In the genomic region with DNA sequence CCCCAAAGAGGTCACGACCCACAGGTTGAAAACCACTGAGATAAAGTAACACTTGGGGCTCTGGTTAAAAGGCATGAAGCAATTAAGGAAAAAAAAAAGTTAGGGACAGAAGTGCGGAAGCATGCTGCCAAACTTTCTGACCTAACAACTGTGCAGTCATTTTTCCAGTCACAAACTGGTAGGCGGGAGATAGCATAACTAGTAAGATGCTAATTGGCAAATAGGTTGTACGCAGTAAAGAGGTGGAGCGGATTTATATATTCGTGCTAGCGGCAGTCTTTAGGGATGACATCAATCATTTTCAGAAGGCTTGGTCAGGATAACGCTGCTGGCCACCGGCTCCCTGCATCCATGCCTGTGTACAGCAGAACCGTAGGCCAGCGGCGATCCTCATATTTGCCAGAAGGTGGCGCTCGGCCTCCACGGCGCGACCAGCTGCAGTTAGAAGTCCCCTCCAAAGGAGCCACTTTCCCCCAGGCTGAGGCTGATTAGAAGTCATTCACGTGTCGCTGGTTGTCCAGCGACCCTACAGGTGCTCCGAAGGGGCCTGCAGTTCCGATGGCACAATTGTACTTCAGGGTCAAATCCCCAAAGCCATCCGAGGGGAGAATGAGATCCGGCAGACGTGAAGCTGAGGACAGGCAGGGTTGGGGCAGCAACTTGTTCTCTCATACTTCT, we compare ENCODE assay signal across 8 mouse cellular contexts. TPM values are rescaled to one million over a fixed set of nuclear protein-coding genes. Genes with fewer than 3 reads are reported as not detected.
DNase-seq lines count a peak whose midpoint lies in the region; ATAC-seq and TF ChIP-seq lines count a peak whose summit lies in the region.

No protein-coding gene starts in this region.

- H3K27ac ChIP-seq in ES-Bruce4 (ENCODE audit: insufficient read depth, low read length), result no peak overlapping the region
- H3K27ac ChIP-seq in lung, embryonic 16.5 days (ENCODE audit: low read length), result peak overlapping the region; percentile 85

- peak overlapping the region; percentile 65 for H3K4me2 ChIP-seq in lung, embryonic 16.5 days (ENCODE audit: low read depth, low read length)

- peak; percentile 54 to 59 for ATAC-seq in hematopoietic stem cell, adult 5-6 weeks (replicated peaks in 1 of 2; ENCODE audit: insufficient read depth in 1 of 2, low FRiP score in 2 of 2, low TSS enrichment in 1 of 2, low read depth in 1 of 2, poor library complexity in 2 of 2, severe bottlenecking in 2 of 2)
- ATAC-seq in lung, embryonic 16.5 days (ENCODE audit: low read depth), result peak; percentile 41

- peak; percentile 81 for DNase-seq in cerebellum, adult 11-12 months
- peak; percentile 91 for DNase-seq in forelimb bud, embryonic 11.5 days (ENCODE audit: low read depth, low spot score)
- peak; percentile 85 for DNase-seq in layer of hippocampus, adult 9-10 months (ENCODE audit: low spot score)
- DNase-seq in ovary, postnatal 10 days (ENCODE audit: low spot score), result peak; percentile 75
- peak; percentile 86 for DNase-seq in thymus, postnatal 14 days

- H3K27me3 ChIP-seq in ES-Bruce4 (ENCODE audit: control insufficient read depth, insufficient read depth, low read length, poor library complexity, severe bottlenecking), result 0 out of 2 replicates have a peak, but pooled peaks cover 3% of the 10 kb centered on the region
- H3K27me3 ChIP-seq in lung, embryonic 16.5 days (ENCODE audit: control insufficient read depth, insufficient read depth, low read depth, low read length), result no peaks in the 10 kb centered on the region

- peak; percentile 96 for TF ChIP-seq CTCF in ES-Bruce4 (IDR thresholded peaks at IDR 0.05; ENCODE audit: low read depth, low read length)

- WGBS in lung, embryonic 16.5 days, result 5% methylated on average over 25 of the region's 25 CpGs

- H3K9ac ChIP-seq in ES-Bruce4 (ENCODE audit: low read depth, poor library complexity, severe bottlenecking), result no peak overlapping the region
- peak overlapping the region; percentile 57 for H3K9ac ChIP-seq in lung, embryonic 16.5 days (ENCODE audit: low read length)

- H3K4me1 ChIP-seq in ES-Bruce4 (ENCODE audit: control insufficient read depth, insufficient read depth, low read length), result no peaks in the 10 kb centered on the region
- H3K4me1 ChIP-seq in lung, embryonic 16.5 days (replicated peaks; ENCODE audit: control insufficient read depth, insufficient read depth, low read length), result peaks cover 21% of the 10 kb centered on the region

- H3K9me3 ChIP-seq in ES-Bruce4 (replicated peaks; ENCODE audit: control insufficient read depth, insufficient read depth, low read length, poor library complexity, severe bottlenecking), result no peaks in the 10 kb centered on the region
- no peaks in the 10 kb centered on the region for H3K9me3 ChIP-seq in lung, embryonic 16.5 days (ENCODE audit: control insufficient read depth, low read length)

- H3K4me3 ChIP-seq in ES-Bruce4 (ENCODE audit: low read depth, low read length), result peak overlapping the region; percentile 67
- peak overlapping the region; percentile 48 for H3K4me3 ChIP-seq in lung, embryonic 16.5 days (ENCODE audit: low read length)

- no peaks in the 10 kb centered on the region for H3K36me3 ChIP-seq in ES-Bruce4 (ENCODE audit: control insufficient read depth, insufficient read depth, low read length, poor library complexity, severe bottlenecking)
- H3K36me3 ChIP-seq in lung, embryonic 16.5 days (ENCODE audit: control insufficient read depth, insufficient read depth, low read length), result no peaks in the 10 kb centered on the region

- TF ChIP-seq EP300 in ES-Bruce4 (IDR thresholded peaks at IDR 0.05; ENCODE audit: insufficient read depth, low read depth, low read length), result peak; percentile 64; the same call in 1 of the 2 replicates

- no peak for TF ChIP-seq POLR2A in ES-Bruce4 (IDR thresholded peaks at IDR 0.05; ENCODE audit: insufficient read depth, low read length)

RNA-seq across cellular contexts. Expression of a gene that starts 4.8 kb away (rescaled TPM):
- 66.7 and 67.0 TPM in 2 replicates for polyA plus RNA-seq in ES-Bruce4 (2011; ENCODE audit: insufficient read depth, insufficient read length, low read depth, missing spikeins)
- total RNA-seq in hematopoietic stem cell, adult 5-6 weeks (2017), result 29.3 and 30.9 TPM in 2 replicates
- 562 and 618 TPM in 2 replicates for polyA plus RNA-seq in lung, embryonic 16.5 days (2015; fragmentation: Nextera tagmentation; extraction: Ambion mirVana)
